Mouse (Mus musculus) gastrocnemius, postnatal 14 days (tissue): ENCODE results near the gene Abcf1. TPM values are rescaled to one million over a fixed set of nuclear protein-coding genes. Genes with fewer than 3 reads are reported as not detected.

Experiments used
- DNase-seq: peaks from one replicate; pipeline ENCODE4 v3.0.0; 2021; ENCODE audit warnings: mixed read lengths
- intact Hi-C: fragments of 180-260 bp; cut with DNase I; formaldehyde crosslinking; loops from one replicate; pipeline ENCODE4 v1.15.1; 2025; ENCODE audit warnings: low total_unique reads
- total RNA-seq, 2 experiments: library from RNA; stranded (reverse); gene quantifications; 2 replicates each; pipeline ENCODE4 v1.2.3; 2021

Gene Abcf1
- total RNA-seq, 2 experiments from 2014 or later = 64.1 to 66.7 TPM

GRCm38 (mm10) chr17:35923281-35923680, 46.3 kb downstream of the Abcf1 start:
- DNase-seq = no peak
- intact Hi-C loops = no loop called here

GRCm38 (mm10) chr17:35922566-35922965, 47.0 kb downstream of the Abcf1 start:
- intact Hi-C loops = no loop called here
- no peak for DNase-seq

- intact Hi-C loops = no loop called here
- DNase-seq = no peak
These were observed 47.9 kb downstream of the Abcf1 start for GRCm38 (mm10) chr17:35921710-35922109.

- no peak for DNase-seq
- intact Hi-C loops = no loop called here
These were observed 48.5 kb downstream of the Abcf1 start for GRCm38 (mm10) chr17:35920862-35921562.

GRCm38 (mm10) chr17:35920384-35920783, 49.2 kb downstream of the Abcf1 start:
- intact Hi-C loops = no loop called here
- DNase-seq = no peak

GRCm38 (mm10) chr17:35919864-35920301, 49.7 kb downstream of the Abcf1 start:
- intact Hi-C loops = no loop called here
- no peak for DNase-seq

- DNase-seq = peak; percentile 95
- intact Hi-C loops = no loop called here
These were observed 50.4 kb downstream of the Abcf1 start for GRCm38 (mm10) chr17:35919060-35919715.

- intact Hi-C loops = no loop called here
- DNase-seq = no peak
These were observed 51.1 kb downstream of the Abcf1 start for GRCm38 (mm10) chr17:35918276-35919059.

GRCm38 (mm10) chr17:35917463-35918251, 51.9 kb downstream of the Abcf1 start:
- intact Hi-C loops = no loop called here
- DNase-seq = peak; percentile 28

GRCm38 (mm10) chr17:35917143-35917462, 52.5 kb downstream of the Abcf1 start:
- no peak for DNase-seq
- intact Hi-C loops = no loop called here

- intact Hi-C loops = no loop called here
- peak; percentile 99 for DNase-seq
These were observed 53.0 kb downstream of the Abcf1 start, which contains the start of the genes Mrps18b and Ppp1r10 for GRCm38 (mm10) chr17:35916297-35917142. Mrps18b (minus strand) TSS chr17:35916389. Ppp1r10 (plus strand) TSS chr17:35916434.

- intact Hi-C loops = no loop called here
These were observed 53.8 kb downstream of the Abcf1 start for GRCm38 (mm10) chr17:35915538-35916296.

GRCm38 (mm10) chr17:35914975-35915374, 54.6 kb downstream of the Abcf1 start:
- intact Hi-C loops = no loop called here
- DNase-seq = no peak

More at GRCm38 (mm10) chr17:35915538-35916296, 53.8 kb downstream of the Abcf1 start:
- no peak for DNase-seq

GRCm38 (mm10) chr17:35909919-35910369, 59.6 kb downstream of the Abcf1 start, which contains the start of gene Atat1:
Atat1 (minus strand) TSS chr17:35910075.
- peak; percentile 96 for DNase-seq
- intact Hi-C loops = no loop called here

- peak; percentile 26 for DNase-seq
- intact Hi-C loops = no loop called here
These were observed 60.2 kb downstream of the Abcf1 start for GRCm38 (mm10) chr17:35909186-35909918.

GRCm38 (mm10) chr17:35907609-35908008, 62.0 kb downstream of the Abcf1 start:
- intact Hi-C loops = no loop called here
- DNase-seq = no peak
